Mouse (Mus musculus) megakaryocyte, embryonic 14.5 days (primary cell): ENCODE measurements around the gene Tmem91.

Experiments
- FLI1 ChIP-seq: IDR thresholded peaks from 2 replicates; pipeline ENCODE4 v1.6.1; 2012; ENCODE audit warnings: low read length, inconsistent platforms, mixed read lengths
- GATA1 ChIP-seq: IDR thresholded peaks from 3 replicates; pipeline ENCODE4 v1.6.1; 2012; ENCODE audit warnings: mixed read lengths, low read length, inconsistent platforms, borderline replicate concordance

- TF ChIP-seq GATA1 (no peak), FLI1 (no peak)
Measured at GRCm38 (mm10) chr7:25676085-25676781, 1.3 kb upstream of the Tmem91 start.
